Mouse (Mus musculus) erythroblast, embryonic 14.5 days (primary cell): ENCODE data around the gene Tex14.

Experiments
- GATA1 ChIP-seq: IDR thresholded peaks from 2 replicates; pipeline ENCODE4 v1.6.1; 2012; ENCODE audit warnings: low read length, inconsistent platforms, mixed read lengths
- TAL1 ChIP-seq: IDR thresholded peaks from 3 replicates; pipeline ENCODE4 v1.6.1; 2012; ENCODE audit warnings: low read length, inconsistent platforms, mixed read lengths

DNA sequence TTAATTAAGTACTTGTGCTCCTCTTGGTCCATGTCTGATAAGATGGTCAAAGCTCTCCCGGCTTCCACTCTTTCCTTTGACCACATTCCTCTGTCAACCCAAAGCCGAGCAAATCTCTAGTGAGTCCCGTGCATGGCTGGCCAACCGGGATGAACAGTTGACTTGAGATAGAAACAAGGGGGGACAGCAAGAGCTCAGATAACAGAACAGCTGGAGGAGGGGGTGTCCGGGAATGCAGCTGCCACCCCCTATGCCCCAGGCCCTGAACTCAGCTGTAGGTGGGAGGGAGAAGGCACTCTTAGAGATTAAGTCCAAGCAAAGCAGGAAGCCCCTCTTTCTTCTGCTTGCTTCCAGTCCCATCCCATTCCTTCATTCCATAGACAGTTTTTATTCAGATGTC, 165.9 kb downstream of the Tex14 start:
- TF ChIP-seq GATA1 (no peak), TAL1 (no peak)
